Mouse (Mus musculus): Measurements from ENCODE around the gene Hoxa2. TPM values are rescaled to one million over a fixed set of nuclear protein-coding genes. Genes with fewer than 3 reads are reported as not detected.
A peak's percentile ranks its signal among the peaks of the same experiment; 100 is the strongest.

The Hoxa2 gene
- total RNA-seq, 2 experiments from 2014 or later = 0.22 TPM; not detected in 1

- DNase-seq = peak in 1 of 2 experiments; percentile 29
- intact Hi-C loops (cut with DNase I) = loop anchor here (5.0 kb wide), 1 partner anchor 201 kb away; no protein-coding TSS in a partner anchor
Observed at GRCm38 (mm10) chr6:52203371-52204049, 38.9 kb upstream of the Hoxa2 start.

- DNase-seq = no peak
- intact Hi-C loops (cut with DNase I) = loop anchor here (5.0 kb wide), 1 partner anchor 201 kb away; no protein-coding TSS in a partner anchor
Observed at GRCm38 (mm10) chr6:52203121-52203370, 38.4 kb upstream of the Hoxa2 start.

- no peak for DNase-seq
- intact Hi-C loops (cut with DNase I) = loop anchor here (5.0 kb wide), 1 partner anchor 200 kb away; no protein-coding TSS in a partner anchor
Observed at GRCm38 (mm10) chr6:52202362-52203120, 37.9 kb upstream of the Hoxa2 start.

- no peak for DNase-seq
- intact Hi-C loops (cut with DNase I) = loop anchor here (5.0 kb wide), 1 partner anchor 199 kb away; no protein-coding TSS in a partner anchor
Observed at GRCm38 (mm10) chr6:52201269-52201668, 36.6 kb upstream of the Hoxa2 start.

- DNase-seq = no peak
- intact Hi-C loops (cut with DNase I) = loop anchor here (5.0 kb wide), 1 partner anchor 198 kb away; no protein-coding TSS in a partner anchor
Observed at GRCm38 (mm10) chr6:52200751-52201250, 36.2 kb upstream of the Hoxa2 start.

- intact Hi-C loops (cut with DNase I) = loop anchor here (5.0 kb wide), 1 partner anchor 198 kb away; no protein-coding TSS in a partner anchor
- DNase-seq = no peak
Observed at GRCm38 (mm10) chr6:52200073-52200750, 35.6 kb upstream of the Hoxa2 start.

GRCm38 (mm10) chr6:52197271-52197670 is 32.6 kb upstream of the Hoxa2 start:
- intact Hi-C loops (cut with DNase I) = no loop called here
- DNase-seq = no peak

- intact Hi-C loops (cut with DNase I) = no loop called here
- no peak for DNase-seq
Observed at GRCm38 (mm10) chr6:52196811-52197210, 32.2 kb upstream of the Hoxa2 start.

- intact Hi-C loops (cut with DNase I) = loop anchor here (5.0 kb wide), 2 partner anchors 37 to 187 kb away; partner anchors contain the start of gene Hoxa1
- no peak for DNase-seq
Observed at GRCm38 (mm10) chr6:52194690-52195089, 30.1 kb upstream of the Hoxa2 start.

- peak; percentile 79 to 84 for DNase-seq
- intact Hi-C loops (cut with DNase I) = loop anchor here (5.0 kb wide), 2 partner anchors 35 to 185 kb away; partner anchors contain the start of gene Hoxa1
Observed at GRCm38 (mm10) chr6:52191860-52192550, 27.4 kb upstream of the Hoxa2 start.

GRCm38 (mm10) chr6:52190906-52191810 is 26.5 kb upstream of the Hoxa2 start, which contains the start of gene Hoxa4:
Hoxa4 (minus strand) TSS chr6:52191753.
- DNase-seq = no peak
- intact Hi-C loops (cut with DNase I) = loop anchor here (5.0 kb wide), 2 partner anchors 34 to 184 kb away; partner anchors contain the start of gene Hoxa1

GRCm38 (mm10) chr6:52190410-52190809 is 25.8 kb upstream of the Hoxa2 start:
- intact Hi-C loops (cut with DNase I) = loop anchor here (5.0 kb wide), 2 partner anchors 33 to 183 kb away; partner anchors contain the start of gene Hoxa1
- DNase-seq = peak in 1 of 2 experiments; percentile 25

GRCm38 (mm10) chr6:52189909-52190308 is 25.3 kb upstream of the Hoxa2 start:
- DNase-seq = no peak
- intact Hi-C loops (cut with DNase I) = loop anchor here (5.0 kb wide), 2 partner anchors 33 to 183 kb away; partner anchors contain the start of gene Hoxa1

- no peak for DNase-seq
- intact Hi-C loops (cut with DNase I) = no loop called here
Observed at GRCm38 (mm10) chr6:52189172-52189591, 24.6 kb upstream of the Hoxa2 start.

GRCm38 (mm10) chr6:52186500-52186899 is 21.9 kb upstream of the Hoxa2 start:
- intact Hi-C loops (cut with DNase I) = no loop called here
- no peak for DNase-seq

- no peak for DNase-seq
- intact Hi-C loops (cut with DNase I) = no loop called here
Observed at GRCm38 (mm10) chr6:52185834-52186233, 21.2 kb upstream of the Hoxa2 start.

- no peak for DNase-seq
- intact Hi-C loops (cut with DNase I) = no loop called here
Observed at GRCm38 (mm10) chr6:52185222-52185621, 20.6 kb upstream of the Hoxa2 start.

GRCm38 (mm10) chr6:52184668-52185067 is 20.0 kb upstream of the Hoxa2 start:
- intact Hi-C loops (cut with DNase I) = no loop called here
- DNase-seq = no peak
